Mouse (Mus musculus): ENCODE measurements at regions not wholly inside any gene's neighbourhood (a gene's known extent, or its start where the extent isn't known, plus 50 kb on each side); places are given as distances from the start of the nearest gene placed in this dataset.

GRCm38 (mm10) chr12:112290299-112290698, 144.3 kb downstream of the Kif26a start:
- ATAC-seq: no peak
- H3K9me3 ChIP-seq (ENCODE audit: control insufficient read depth, low read length): no peaks in the 10 kb centered on the region
- H3K4me3 ChIP-seq (ENCODE audit: low read length): no peak overlapping the region
- H3K36me3 ChIP-seq (ENCODE audit: control insufficient read depth, insufficient read depth, low read length): no peaks in the 10 kb centered on the region
- no peak overlapping the region for H3K27ac ChIP-seq (ENCODE audit: low read length)
- no peak overlapping the region for H3K9ac ChIP-seq (ENCODE audit: low read depth, low read length)
- no peaks in the 10 kb centered on the region for H3K27me3 ChIP-seq (replicated peaks; ENCODE audit: control insufficient read depth, insufficient read depth, low read length)
- WGBS: 90% methylated on average over 9 of the region's 9 CpGs
- no peak overlapping the region for H3K4me2 ChIP-seq (ENCODE audit: low read depth, low read length)
- no peaks in the 10 kb centered on the region for H3K4me1 ChIP-seq (ENCODE audit: control insufficient read depth, insufficient read depth, low read length)

GRCm38 (mm10) chr12:112291748-112292561, 145.9 kb downstream of the Kif26a start:
- no peaks in the 10 kb centered on the region for H3K27me3 ChIP-seq (replicated peaks; ENCODE audit: control insufficient read depth, insufficient read depth, low read length)
- 65% methylated on average over 16 of the region's 16 CpGs for WGBS
- no peaks in the 10 kb centered on the region for H3K36me3 ChIP-seq (ENCODE audit: control insufficient read depth, insufficient read depth, low read length)
- no peaks in the 10 kb centered on the region for H3K4me1 ChIP-seq (ENCODE audit: control insufficient read depth, insufficient read depth, low read length)
- no peak overlapping the region for H3K27ac ChIP-seq (ENCODE audit: low read length)
- H3K4me2 ChIP-seq (ENCODE audit: low read depth, low read length): no peak overlapping the region
- no peak for ATAC-seq
- H3K9me3 ChIP-seq (ENCODE audit: control insufficient read depth, low read length): no peaks in the 10 kb centered on the region
- H3K4me3 ChIP-seq (ENCODE audit: low read length): no peak overlapping the region
- H3K9ac ChIP-seq (ENCODE audit: low read depth, low read length): no peak overlapping the region

GRCm38 (mm10) chr12:112293105-112293504, 147.1 kb downstream of the Kif26a start:
- Histone ChIP-seq H3K27ac (ENCODE audit: low read length) (no peak overlapping the region), H3K4me3 (ENCODE audit: low read length) (no peak overlapping the region), H3K9ac (ENCODE audit: low read depth, low read length) (no peak overlapping the region), H3K4me1 (ENCODE audit: control insufficient read depth, insufficient read depth, low read length) (no peaks in the 10 kb centered on the region), H3K27me3 (replicated peaks; ENCODE audit: control insufficient read depth, insufficient read depth, low read length) (no peaks in the 10 kb centered on the region), H3K36me3 (ENCODE audit: control insufficient read depth, insufficient read depth, low read length) (no peaks in the 10 kb centered on the region), H3K4me2 (ENCODE audit: low read depth, low read length) (no peak overlapping the region), H3K9me3 (ENCODE audit: control insufficient read depth, low read length) (no peaks in the 10 kb centered on the region)
- WGBS: 66% methylated on average over 13 of the region's 13 CpGs
- no peak for ATAC-seq

- WGBS: 78% methylated on average over 6 of the region's 6 CpGs
- H3K4me2 ChIP-seq (ENCODE audit: low read depth, low read length): no peak overlapping the region
- ATAC-seq: no peak
- H3K9ac ChIP-seq (ENCODE audit: low read depth, low read length): no peak overlapping the region
- H3K27me3 ChIP-seq (replicated peaks; ENCODE audit: control insufficient read depth, insufficient read depth, low read length): no peaks in the 10 kb centered on the region
- H3K4me3 ChIP-seq (ENCODE audit: low read length): no peak overlapping the region
- no peak overlapping the region for H3K27ac ChIP-seq (ENCODE audit: low read length)
- no peaks in the 10 kb centered on the region for H3K36me3 ChIP-seq (ENCODE audit: control insufficient read depth, insufficient read depth, low read length)
- H3K4me1 ChIP-seq (ENCODE audit: control insufficient read depth, insufficient read depth, low read length): no peaks in the 10 kb centered on the region
- no peaks in the 10 kb centered on the region for H3K9me3 ChIP-seq (ENCODE audit: control insufficient read depth, low read length)
Observed at GRCm38 (mm10) chr12:112295337-112295941, 149.4 kb downstream of the Kif26a start.

- Histone ChIP-seq H3K27me3 (replicated peaks; ENCODE audit: control insufficient read depth, insufficient read depth, low read length) (no peaks in the 10 kb centered on the region), H3K4me3 (ENCODE audit: low read length) (no peak overlapping the region), H3K36me3 (ENCODE audit: control insufficient read depth, insufficient read depth, low read length) (no peaks in the 10 kb centered on the region), H3K4me2 (ENCODE audit: low read depth, low read length) (no peak overlapping the region), H3K4me1 (ENCODE audit: control insufficient read depth, insufficient read depth, low read length) (no peaks in the 10 kb centered on the region), H3K9me3 (ENCODE audit: control insufficient read depth, low read length) (no peaks in the 10 kb centered on the region), H3K27ac (ENCODE audit: low read length) (no peak overlapping the region), H3K9ac (ENCODE audit: low read depth, low read length) (no peak overlapping the region)
- ATAC-seq: no peak
- WGBS: 87% methylated on average over 8 of the region's 8 CpGs
Observed at GRCm38 (mm10) chr12:112298521-112298920, 152.5 kb downstream of the Kif26a start.

- Histone ChIP-seq H3K9ac (ENCODE audit: low read depth, low read length) (no peak overlapping the region), H3K36me3 (ENCODE audit: control insufficient read depth, insufficient read depth, low read length) (no peaks in the 10 kb centered on the region), H3K27me3 (replicated peaks; ENCODE audit: control insufficient read depth, insufficient read depth, low read length) (no peaks in the 10 kb centered on the region), H3K9me3 (ENCODE audit: control insufficient read depth, low read length) (no peaks in the 10 kb centered on the region), H3K4me3 (ENCODE audit: low read length) (no peak overlapping the region), H3K27ac (ENCODE audit: low read length) (no peak overlapping the region), H3K4me2 (ENCODE audit: low read depth, low read length) (no peak overlapping the region), H3K4me1 (ENCODE audit: control insufficient read depth, insufficient read depth, low read length) (no peaks in the 10 kb centered on the region)
- 63% methylated on average over 5 of the region's 5 CpGs for WGBS
- ATAC-seq: no peak
Observed at GRCm38 (mm10) chr12:112299089-112299488, 153.1 kb downstream of the Kif26a start.

GRCm38 (mm10) chr12:112299603-112300002, 153.6 kb downstream of the Kif26a start:
- H3K27me3 ChIP-seq (replicated peaks; ENCODE audit: control insufficient read depth, insufficient read depth, low read length): no peaks in the 10 kb centered on the region

GRCm38 (mm10) chr12:112300125-112300524, 154.1 kb downstream of the Kif26a start:
- Histone ChIP-seq H3K9ac (ENCODE audit: low read depth, low read length) (no peak overlapping the region), H3K4me1 (ENCODE audit: control insufficient read depth, insufficient read depth, low read length) (no peaks in the 10 kb centered on the region), H3K27me3 (replicated peaks; ENCODE audit: control insufficient read depth, insufficient read depth, low read length) (no peaks in the 10 kb centered on the region), H3K36me3 (ENCODE audit: control insufficient read depth, insufficient read depth, low read length) (no peaks in the 10 kb centered on the region), H3K4me2 (ENCODE audit: low read depth, low read length) (no peak overlapping the region), H3K4me3 (ENCODE audit: low read length) (no peak overlapping the region), H3K9me3 (ENCODE audit: control insufficient read depth, low read length) (no peaks in the 10 kb centered on the region), H3K27ac (ENCODE audit: low read length) (no peak overlapping the region)
- no peak for ATAC-seq
- WGBS: 67% methylated on average over 4 of the region's 4 CpGs

More at GRCm38 (mm10) chr12:112299603-112300002, 153.6 kb downstream of the Kif26a start:
- no peaks in the 10 kb centered on the region for H3K9me3 ChIP-seq (ENCODE audit: control insufficient read depth, low read length)
- H3K36me3 ChIP-seq (ENCODE audit: control insufficient read depth, insufficient read depth, low read length): no peaks in the 10 kb centered on the region
- no peak overlapping the region for H3K4me2 ChIP-seq (ENCODE audit: low read depth, low read length)
- 70% methylated on average over 6 of the region's 6 CpGs for WGBS
- ATAC-seq: no peak
- H3K4me1 ChIP-seq (ENCODE audit: control insufficient read depth, insufficient read depth, low read length): no peaks in the 10 kb centered on the region
- no peak overlapping the region for H3K4me3 ChIP-seq (ENCODE audit: low read length)
- no peak overlapping the region for H3K27ac ChIP-seq (ENCODE audit: low read length)
- no peak overlapping the region for H3K9ac ChIP-seq (ENCODE audit: low read depth, low read length)

GRCm38 (mm10) chr12:112301411-112301891, 155.4 kb downstream of the Kif26a start:
- no peak for ATAC-seq

More at GRCm38 (mm10) chr12:112301411-112301891, 155.4 kb downstream of the Kif26a start:
- no peak overlapping the region for H3K27ac ChIP-seq (ENCODE audit: low read length)
- H3K4me3 ChIP-seq (ENCODE audit: low read length): no peak overlapping the region
- no peaks in the 10 kb centered on the region for H3K9me3 ChIP-seq (ENCODE audit: control insufficient read depth, low read length)
- no peak overlapping the region for H3K9ac ChIP-seq (ENCODE audit: low read depth, low read length)
- no peak overlapping the region for H3K4me2 ChIP-seq (ENCODE audit: low read depth, low read length)
- H3K4me1 ChIP-seq (ENCODE audit: control insufficient read depth, insufficient read depth, low read length): no peaks in the 10 kb centered on the region
- WGBS: 30% methylated on average over 13 of the region's 13 CpGs
- no peaks in the 10 kb centered on the region for H3K36me3 ChIP-seq (ENCODE audit: control insufficient read depth, insufficient read depth, low read length)
- H3K27me3 ChIP-seq (replicated peaks; ENCODE audit: control insufficient read depth, insufficient read depth, low read length): no peaks in the 10 kb centered on the region
